Mouse (Mus musculus) kidney, postnatal 25 days (tissue): ENCODE measurements around the gene Fam118b.
A peak's percentile ranks its signal among the peaks of the same experiment; 100 is the strongest.

Experiments used
- DNase-seq, 2 experiments: peaks; one replicate each; pipeline ENCODE4 v3.0.0; 2021; ENCODE audit warnings: mixed read lengths in 2 of 2

Gene Fam118b

DNA sequence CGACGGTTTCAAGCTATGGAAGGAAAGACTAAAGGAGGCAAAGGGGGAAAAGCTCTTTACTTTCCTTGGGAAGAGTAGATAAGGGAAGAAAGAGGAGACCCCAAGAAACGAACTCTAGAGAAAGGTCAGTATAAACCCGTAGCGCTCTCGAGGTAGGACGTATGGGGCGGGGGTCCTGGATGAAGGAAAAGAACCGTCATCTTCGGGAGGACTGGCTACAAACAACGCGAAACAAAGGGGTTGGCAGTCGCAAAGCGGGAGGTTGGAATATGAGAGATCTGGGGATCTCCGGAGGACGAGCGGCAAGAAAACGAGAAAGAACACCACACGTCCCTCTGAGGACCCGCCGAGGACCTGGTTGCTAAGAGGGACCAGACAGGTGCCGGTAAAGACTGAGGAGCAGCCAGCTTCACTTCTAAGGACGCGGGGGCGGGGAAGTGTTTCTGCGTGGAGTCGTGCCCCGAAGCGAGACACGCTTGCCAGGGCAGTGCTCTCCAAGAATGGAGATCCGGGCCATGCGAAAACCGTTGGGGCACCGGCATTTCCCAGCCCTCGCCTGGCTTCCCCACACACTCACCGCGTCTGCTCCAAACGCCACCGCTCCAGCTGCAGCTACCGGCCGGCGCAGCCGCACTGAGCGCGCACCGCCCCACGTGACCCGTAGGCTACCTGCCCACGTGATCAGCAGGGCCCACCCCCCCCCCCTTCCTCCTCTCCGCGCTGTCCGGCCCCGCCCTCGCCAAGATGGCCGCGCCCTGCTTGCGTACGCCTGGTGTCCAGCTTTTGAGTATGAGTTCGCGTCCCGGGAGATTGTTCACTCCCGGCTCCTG lies at the start of gene Fam118b, which contains the start of gene Rpusd4:
TSS of gene Fam118b (minus strand) at position 660 of the 830 bp plus-strand sequence.
TSS of gene Rpusd4 (plus strand) at position 720 of the 830 bp plus-strand sequence.
- DNase-seq, result peak; percentile 94 to 97

GRCm38 (mm10) chr9:35316771-35317211 lies 49.2 kb upstream of the Fam118b start:
- DNase-seq, result peak; percentile 8 to 51

DNA sequence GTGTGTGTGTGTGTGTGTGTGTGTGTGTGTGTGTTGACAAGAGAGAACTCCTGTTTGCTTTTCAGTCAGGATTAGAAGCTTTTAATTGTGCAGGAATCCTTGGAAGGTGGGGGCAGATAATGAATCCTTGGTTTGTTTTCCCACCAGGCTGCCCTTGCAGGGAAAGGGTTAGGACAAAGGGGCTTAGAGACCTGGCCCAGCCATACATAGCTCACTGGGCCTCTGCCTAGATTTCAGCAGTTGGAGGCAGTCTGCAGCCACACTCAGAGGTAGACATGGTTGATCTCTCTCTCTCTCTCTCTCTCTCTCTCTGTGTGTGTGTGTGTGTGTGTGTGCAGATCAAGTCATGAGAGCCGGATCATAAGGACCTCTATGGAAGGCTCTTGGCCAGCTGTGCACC lies 46.6 kb upstream of the Fam118b start:
- no peak for DNase-seq

DNA sequence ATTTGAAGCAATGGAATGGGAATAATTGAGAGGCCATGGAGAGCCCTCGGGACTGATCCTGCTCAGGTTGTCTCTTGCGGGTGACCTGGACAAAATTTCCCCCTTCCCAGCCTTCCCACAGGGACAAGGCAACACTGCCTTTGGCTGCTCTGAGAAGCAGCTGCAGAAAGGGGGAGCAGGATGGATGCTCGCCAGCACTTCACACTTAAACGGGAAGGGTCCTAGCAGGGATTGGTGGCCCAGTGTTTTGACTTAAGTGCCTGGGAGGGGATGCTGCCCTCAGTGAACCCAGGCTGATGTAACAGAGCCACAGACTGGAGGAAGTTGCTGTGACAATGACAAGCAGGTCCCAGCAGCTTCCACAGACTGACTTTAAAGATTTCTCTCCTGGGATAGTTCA lies 46.0 kb upstream of the Fam118b start:
- DNase-seq, result no peak

DNA sequence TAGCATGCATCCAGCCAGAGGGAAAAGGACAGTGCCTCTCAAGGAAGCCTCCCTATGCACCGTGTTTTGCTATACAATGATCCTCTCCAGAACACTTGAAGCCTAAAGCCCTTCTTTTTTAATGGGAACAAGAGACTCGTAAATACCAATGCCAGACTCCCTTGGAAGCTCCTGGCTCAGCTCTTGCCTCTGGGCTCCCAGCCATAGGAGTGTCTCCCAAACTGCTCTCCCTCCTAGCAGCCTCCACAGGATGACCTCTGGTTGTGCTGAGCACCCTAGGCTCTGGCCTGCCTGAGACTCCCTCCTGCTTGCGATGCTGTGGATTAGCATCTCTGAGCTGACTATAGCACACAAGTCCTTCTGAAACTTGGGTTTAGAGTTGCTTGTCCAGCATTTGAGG lies 44.9 kb upstream of the Fam118b start:
- DNase-seq, result peak in 1 of 2 experiments; percentile 40

- no peak for DNase-seq
These were observed 42.8 kb upstream of the Fam118b start for GRCm38 (mm10) chr9:35310377-35310776.

DNA sequence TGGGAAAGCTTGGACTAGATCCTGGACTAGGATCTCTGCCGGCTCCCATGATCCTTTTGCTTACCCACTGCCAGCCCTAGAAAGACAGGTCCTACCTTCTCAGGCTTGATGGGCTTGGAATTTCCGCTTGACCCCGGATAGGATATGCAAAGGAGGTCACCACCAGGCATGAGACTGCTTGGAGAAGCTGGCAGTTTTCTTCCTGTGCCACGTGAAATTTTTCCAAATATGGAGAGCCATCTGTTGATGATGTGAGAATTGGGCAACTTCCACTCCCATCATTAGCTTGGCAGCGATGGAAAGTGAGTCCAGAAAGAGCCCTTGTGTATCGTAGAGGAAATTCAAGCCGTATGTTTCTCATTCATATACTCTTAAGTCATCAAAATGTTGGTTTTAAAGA lies 39.9 kb upstream of the Fam118b start:
- no peak for DNase-seq

- no peak for DNase-seq
These were observed 34.6 kb upstream of the Fam118b start for GRCm38 (mm10) chr9:35302172-35302571.

DNA sequence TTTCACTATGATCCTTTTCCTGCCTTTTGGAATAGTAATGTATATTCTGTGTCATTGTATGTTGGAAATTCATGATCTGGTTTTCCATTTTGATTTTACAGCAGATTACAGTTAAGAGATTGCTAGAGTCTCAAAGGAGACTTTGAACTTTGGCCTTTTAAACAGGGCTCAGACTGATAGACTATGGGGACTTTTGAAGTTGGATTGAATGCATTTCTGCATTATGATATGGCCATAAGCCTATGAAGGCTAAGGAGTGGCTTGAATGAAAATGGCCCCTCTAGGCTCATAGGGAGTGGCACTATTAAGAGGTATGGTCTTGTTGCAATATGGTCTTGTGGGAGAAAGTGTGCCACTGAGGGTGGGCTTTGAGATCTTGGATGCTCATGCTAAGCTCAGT lies 30.2 kb upstream of the Fam118b start:
- DNase-seq, result no peak

GRCm38 (mm10) chr9:35293465-35293864 lies 25.9 kb upstream of the Fam118b start:
- no peak for DNase-seq

DNA sequence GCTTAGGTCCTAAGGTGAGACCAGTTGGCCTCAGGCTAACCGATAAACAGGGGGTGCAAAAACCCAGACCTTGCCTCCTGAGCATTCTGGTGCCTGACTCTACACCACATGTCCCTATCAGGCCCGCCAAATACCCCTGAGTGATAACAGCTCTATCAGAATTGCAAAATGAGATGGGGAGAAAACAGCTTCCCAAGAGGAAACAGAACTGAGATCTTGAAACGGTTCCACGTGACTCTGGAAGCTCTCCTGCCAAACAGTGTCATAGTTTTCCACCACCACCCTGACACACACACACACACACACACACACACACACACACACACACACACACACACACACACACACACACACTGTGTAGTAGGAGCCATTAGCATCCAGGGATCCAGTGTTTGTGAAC lies 23.3 kb upstream of the Fam118b start:
- no peak for DNase-seq

- no peak for DNase-seq
These were observed 22.8 kb upstream of the Fam118b start for GRCm38 (mm10) chr9:35290417-35290816.

- no peak for DNase-seq
These were observed 22.4 kb upstream of the Fam118b start for GRCm38 (mm10) chr9:35289992-35290391.

GRCm38 (mm10) chr9:35286351-35286750 lies 18.7 kb upstream of the Fam118b start:
- no peak for DNase-seq

DNA sequence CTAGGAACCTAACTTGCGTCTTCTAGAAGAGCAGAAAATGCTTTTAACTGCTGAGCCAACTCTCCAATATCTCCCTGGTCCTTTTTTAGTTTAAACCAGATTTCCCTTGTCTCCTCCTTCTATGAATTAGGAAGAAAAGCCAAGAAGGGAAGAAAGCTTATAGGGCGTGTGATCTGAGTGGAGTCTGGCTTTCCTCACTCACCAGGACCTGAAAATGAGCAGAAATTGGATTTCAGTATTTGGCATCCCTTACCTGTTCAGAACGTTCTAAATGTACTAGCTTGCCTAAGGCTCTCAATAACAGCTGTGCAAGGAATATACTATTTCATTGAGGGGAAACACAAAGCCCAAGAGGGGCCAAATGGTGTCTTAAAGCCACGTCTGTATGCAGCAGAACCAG lies 16.7 kb upstream of the Fam118b start:
- no peak for DNase-seq

- DNase-seq, result peak in 1 of 2 experiments; percentile 52
These were observed 15.9 kb upstream of the Fam118b start for GRCm38 (mm10) chr9:35283415-35284069.

GRCm38 (mm10) chr9:35282851-35283200 lies 15.2 kb upstream of the Fam118b start:
- no peak for DNase-seq

GRCm38 (mm10) chr9:35282006-35282850 lies 14.6 kb upstream of the Fam118b start:
- peak in 1 of 2 experiments; percentile 74 for DNase-seq

GRCm38 (mm10) chr9:35278451-35278850 lies 10.8 kb upstream of the Fam118b start:
- no peak for DNase-seq

- no peak for DNase-seq
These were observed 10.3 kb upstream of the Fam118b start for GRCm38 (mm10) chr9:35277855-35278365.

GRCm38 (mm10) chr9:35267976-35268715 lies 541 bp upstream of the Fam118b start:
- no peak for DNase-seq

GRCm38 (mm10) chr9:35264509-35264908 lies 3.1 kb downstream of the Fam118b start:
- no peak for DNase-seq
